In genomic region chr5:4325813-4326212, GRCm38 (mm10) we compare ENCODE assay signal across 9 mouse cellular contexts.
DNase-seq lines count a peak whose midpoint lies in the region; ATAC-seq and TF ChIP-seq lines count a peak whose summit lies in the region.
"Had no signal": no experiment of that assay in that cellular context is flagged by ENCODE, and none has a peak within 500 bp of the region (broad histone marks: within the 10 kb centered on the region; RNA-seq: fewer than 3 reads in every experiment).

No protein-coding gene starts in this region.

- no peaks in the 10 kb centered on the region for H3K79me2 ChIP-seq in liver, adult 2 months (ENCODE audit: control insufficient read depth, insufficient read depth, low read length)

- H3K4me1 ChIP-seq in intestine, embryonic 14.5 days (replicated peaks; ENCODE audit: control insufficient read depth, insufficient read depth, low read length): peaks cover 19% of the 10 kb centered on the region
- no peaks in the 10 kb centered on the region; the same call in none of the 2 replicates for H3K4me1 ChIP-seq in intestine, postnatal 0 days (replicated peaks; ENCODE audit: control insufficient read depth, insufficient read depth, low read length)
- peaks cover 18% of the 10 kb centered on the region for H3K4me1 ChIP-seq in embryonic fibroblast, embryonic 13.5 days (ENCODE audit: control insufficient read depth, insufficient read depth, low read length)
- peaks cover 2% of the 10 kb centered on the region; the same call in 1 of the 2 replicates for H3K4me1 ChIP-seq in liver, adult 2 months (ENCODE audit: control insufficient read depth, insufficient read depth, low read length)

- TF ChIP-seq POLR2A in embryonic fibroblast, embryonic 13.5 days (IDR thresholded peaks at IDR 0.05; ENCODE audit: low read depth, low read length): no peak
- no peak for TF ChIP-seq POLR2A in liver, adult 2 months (IDR thresholded peaks at IDR 0.05; ENCODE audit: extremely low read depth, insufficient read depth, low read length)

- H3K27ac ChIP-seq in intestine, embryonic 14.5 days (ENCODE audit: low read depth): no peak overlapping the region
- H3K27ac ChIP-seq in intestine, postnatal 0 days (ENCODE audit: low read depth, low read length): no peak overlapping the region
- peak overlapping the region; percentile 60 for H3K27ac ChIP-seq in embryonic fibroblast, embryonic 13.5 days (ENCODE audit: insufficient read depth, low read length)
- no peak overlapping the region for H3K27ac ChIP-seq in liver, adult 2 months (replicated peaks; ENCODE audit: insufficient read depth, low read depth, low read length)
- H3K27ac ChIP-seq: heart, adult 2 months had no signal

- peak; percentile 87 for ATAC-seq in intestine, embryonic 14.5 days (replicated peaks; ENCODE audit: low FRiP score, low TSS enrichment, low read depth)
- ATAC-seq in intestine, postnatal 0 days: no peak

- H3K27me3 ChIP-seq in intestine, embryonic 14.5 days (replicated peaks; ENCODE audit: control insufficient read depth, insufficient read depth, low read length): no peaks in the 10 kb centered on the region
- H3K27me3 ChIP-seq in intestine, postnatal 0 days (replicated peaks; ENCODE audit: control insufficient read depth, insufficient read depth, low read length): no peaks in the 10 kb centered on the region
- H3K27me3 ChIP-seq in liver, adult 2 months (ENCODE audit: control insufficient read depth, insufficient read depth, low read length): no peaks in the 10 kb centered on the region

- TF ChIP-seq CTCF in intestine, postnatal 0 days (IDR thresholded peaks at IDR 0.05; ENCODE audit: low read depth): no peak
- no peak for TF ChIP-seq CTCF in embryonic fibroblast, embryonic 13.5 days (IDR thresholded peaks at IDR 0.05; ENCODE audit: borderline replicate concordance, insufficient read depth, low read length)
- TF ChIP-seq CTCF in liver, adult 2 months (IDR thresholded peaks at IDR 0.05; ENCODE audit: low read depth, low read length): no peak

- H3K4me3 ChIP-seq in intestine, embryonic 14.5 days (ENCODE audit: low read depth, low read length): no peak overlapping the region
- H3K4me3 ChIP-seq in intestine, postnatal 0 days (ENCODE audit: low read depth, low read length): no peak overlapping the region
- no peak overlapping the region for H3K4me3 ChIP-seq in embryonic fibroblast, embryonic 13.5 days (ENCODE audit: insufficient read depth, low read length)
- H3K4me3 ChIP-seq in liver, adult 2 months (ENCODE audit: insufficient read depth, low read depth, low read length): no peak overlapping the region
- H3K4me3 ChIP-seq: heart, adult 2 months had no signal

- H3K9ac ChIP-seq in intestine, embryonic 14.5 days (ENCODE audit: low read length): no peak overlapping the region
- no peak overlapping the region for H3K9ac ChIP-seq in intestine, postnatal 0 days (ENCODE audit: low read depth, low read length)
- H3K9ac ChIP-seq in liver, adult 2 months (ENCODE audit: low read depth, low read length): no peak overlapping the region

- no peak overlapping the region for H3K4me2 ChIP-seq in intestine, embryonic 14.5 days (ENCODE audit: low read length)
- no peak overlapping the region for H3K4me2 ChIP-seq in intestine, postnatal 0 days (replicated peaks; ENCODE audit: low read depth)

- DNase-seq in intestine, embryonic 14.5 days (ENCODE audit: low spot score): peak; percentile 57
- DNase-seq in liver, adult 2 months (ENCODE audit: extremely low read depth, low read depth, low spot score): peak; percentile 42
- DNase-seq in lung, postnatal 4 days: peak; percentile 45 to 63
- DNase-seq in thymus, adult 18-20 months: no peak
- no peak for DNase-seq in cerebellum, postnatal 36 days
- no peak for DNase-seq in adrenal gland, postnatal 25 days

- H3K9me3 ChIP-seq in intestine, embryonic 14.5 days (ENCODE audit: control insufficient read depth, low read length): no peaks in the 10 kb centered on the region
- H3K9me3 ChIP-seq in intestine, postnatal 0 days (ENCODE audit: control insufficient read depth): no peaks in the 10 kb centered on the region

- 3% methylated on average over 3 of the region's 3 CpGs for WGBS in intestine, embryonic 14.5 days
- WGBS in intestine, postnatal 0 days: 2% methylated on average over 3 of the region's 3 CpGs
- 6% methylated on average over 3 of the region's 3 CpGs for WGBS in liver, adult 2 months

- no peaks in the 10 kb centered on the region for H3K36me3 ChIP-seq in intestine, embryonic 14.5 days (ENCODE audit: control insufficient read depth, insufficient read depth, low read length)
- no peaks in the 10 kb centered on the region for H3K36me3 ChIP-seq in intestine, postnatal 0 days (ENCODE audit: control insufficient read depth, insufficient read depth)
- H3K36me3 ChIP-seq in liver, adult 2 months (ENCODE audit: control insufficient read depth, insufficient read depth, low read length): no peaks in the 10 kb centered on the region

Comparison
In these comparisons a context has a peak if more than half of its experiments do, and no peak if none do; other contexts are left out.
1. DNase-seq: peak in intestine, embryonic 14.5 days (single experiment), liver, adult 2 months (single experiment) and lung, postnatal 4 days (2 of 2); none in thymus, adult 18-20 months (0 of 2), cerebellum, postnatal 36 days (0 of 2) and adrenal gland, postnatal 25 days (single experiment).